Mouse (Mus musculus) liver, embryonic 16.5 days (tissue): Measurements from ENCODE around the gene Wfdc3. TPM values are rescaled to one million over a fixed set of nuclear protein-coding genes. Genes with fewer than 3 reads are reported as not detected.

Experiments
- ATAC-seq: fragments of 200-750 bp; cut with Nextera tagmentation; 2 replicates; pipeline ENCODE4 v1.8.0; 2017; ENCODE audit warnings: low read depth, mild to moderate bottlenecking, moderate number of reproducible peaks, moderate library complexity
- H3K27ac ChIP-seq: fragments of 300-500 bp; sonication (generic); 2 replicates; pipeline ENCODE4 v1.5.1; 2014; ENCODE audit warnings: mild to moderate bottlenecking, low read length
- H3K27me3 ChIP-seq: fragments of 300-500 bp; sonication (generic); 2 replicates; pipeline ENCODE4 v1.6.1; 2014; ENCODE audit warnings: low read depth, low read length, mixed read lengths; ENCODE audit not compliant: control insufficient read depth, insufficient read depth
- H3K36me3 ChIP-seq: fragments of 300-500 bp; sonication (generic); 2 replicates; pipeline ENCODE4 v1.6.1; 2014; ENCODE audit warnings: mild to moderate bottlenecking; ENCODE audit not compliant: control insufficient read depth, insufficient read depth
- H3K4me1 ChIP-seq: fragments of 300-500 bp; sonication (generic); 2 replicates; pipeline ENCODE4 v1.6.1; 2014; ENCODE audit warnings: low read depth, low read length, mixed read lengths; ENCODE audit not compliant: control insufficient read depth
- H3K4me2 ChIP-seq: fragments of 300-500 bp; sonication (generic); 2 replicates; pipeline ENCODE4 v1.6.1; 2014; ENCODE audit warnings: low read depth, low read length, mixed read lengths
- H3K4me3 ChIP-seq: fragments of 300-500 bp; sonication (generic); 2 replicates; pipeline ENCODE4 v1.5.1; 2014; ENCODE audit warnings: low read depth, mild to moderate bottlenecking, low read length
- H3K9ac ChIP-seq: fragments of 300-500 bp; sonication (generic); 2 replicates; pipeline ENCODE4 v1.6.1; 2014; ENCODE audit warnings: low read depth, low read length
- H3K9me3 ChIP-seq: fragments of 300-500 bp; sonication (generic); replicated peaks from 2 replicates; pipeline ENCODE4 v1.6.1; 2016; ENCODE audit warnings: low read length; ENCODE audit not compliant: control insufficient read depth
- WGBS: fragments of 180-500 bp; shearing (Covaris S2); extraction: QIAGEN DNeasy Blood & Tissue Kit; methylation state at CpG from one replicate; pipeline ENCODE4 v1.1.7; 2014; ENCODE audit not compliant: insufficient replicate concordance; 5-methylcytosine and 5-hydroxymethylcytosine counted together
- polyA plus RNA-seq: library from polyadenylated mRNA; unstranded; fragments of >200 nt; fragmentation: Nextera tagmentation; extraction: Ambion mirVana; gene quantifications from 2 replicates; pipeline ENCODE4 v1.2.1, GENCODE M21; 2015

The Wfdc3 gene
- polyA plus RNA-seq, 1 experiment from 2014 or later, result 1.5 TPM

- H3K9ac ChIP-seq, result no peak overlapping the region
- H3K4me3 ChIP-seq, result no peak overlapping the region
- WGBS, result 70% methylated on average over 14 of the region's 14 CpGs
- H3K4me2 ChIP-seq, result no peak overlapping the region
- H3K27me3 ChIP-seq, result no peaks in the 10 kb centered on the region
- no peaks in the 10 kb centered on the region for H3K4me1 ChIP-seq
- no peak overlapping the region for H3K27ac ChIP-seq
- H3K9me3 ChIP-seq, result no peaks in the 10 kb centered on the region
- H3K36me3 ChIP-seq, result no peaks in the 10 kb centered on the region
- ATAC-seq, result no peak
Measured at GRCm38 (mm10) chr2:164705991-164706390, 39.7 kb downstream of the Wfdc3 start.

- Histone ChIP-seq H3K36me3 (no peaks in the 10 kb centered on the region), H3K4me2 (no peak overlapping the region), H3K9me3 (no peaks in the 10 kb centered on the region), H3K9ac (no peak overlapping the region), H3K27ac (no peak overlapping the region), H3K27me3 (no peaks in the 10 kb centered on the region), H3K4me1 (no peaks in the 10 kb centered on the region), H3K4me3 (no peak overlapping the region)
- ATAC-seq, result no peak
- WGBS, result 69% methylated on average over 6 of the region's 6 CpGs
Measured at GRCm38 (mm10) chr2:164705328-164705727, 40.4 kb downstream of the Wfdc3 start.

- Histone ChIP-seq H3K27ac (no peak overlapping the region), H3K36me3 (no peaks in the 10 kb centered on the region), H3K27me3 (no peaks in the 10 kb centered on the region), H3K4me3 (no peak overlapping the region), H3K4me2 (no peak overlapping the region), H3K9ac (no peak overlapping the region), H3K9me3 (no peaks in the 10 kb centered on the region), H3K4me1 (no peaks in the 10 kb centered on the region)
- 57% methylated on average over 5 of the region's 5 CpGs for WGBS
- no peak for ATAC-seq
Measured at GRCm38 (mm10) chr2:164704235-164704634, 41.5 kb downstream of the Wfdc3 start.

GRCm38 (mm10) chr2:164701761-164702160 is 44.0 kb downstream of the Wfdc3 start:
- no peaks in the 10 kb centered on the region for H3K9me3 ChIP-seq
- no peaks in the 10 kb centered on the region for H3K36me3 ChIP-seq
- H3K4me1 ChIP-seq, result no peaks in the 10 kb centered on the region
- H3K9ac ChIP-seq, result no peak overlapping the region
- no peak overlapping the region for H3K27ac ChIP-seq
- WGBS, result 62% methylated on average over 5 of the region's 5 CpGs
- no peaks in the 10 kb centered on the region for H3K27me3 ChIP-seq
- H3K4me2 ChIP-seq, result no peak overlapping the region
- no peak overlapping the region for H3K4me3 ChIP-seq
- ATAC-seq, result no peak

- Histone ChIP-seq H3K9ac (no peak overlapping the region), H3K36me3 (no peaks in the 10 kb centered on the region), H3K4me1 (no peaks in the 10 kb centered on the region), H3K4me3 (no peak overlapping the region), H3K9me3 (no peaks in the 10 kb centered on the region), H3K27me3 (no peaks in the 10 kb centered on the region), H3K4me2 (no peak overlapping the region), H3K27ac (no peak overlapping the region)
- no peak for ATAC-seq
- 61% methylated on average over 5 of the region's 5 CpGs for WGBS
Measured at GRCm38 (mm10) chr2:164700959-164701358, 44.8 kb downstream of the Wfdc3 start.

- Histone ChIP-seq H3K4me1 (no peaks in the 10 kb centered on the region), H3K4me2 (no peak within 1 kb of the TSS), H3K4me3 (no peak within 1 kb of the TSS), H3K27ac (no peak within 1 kb of the TSS), H3K9me3 (no peaks in the 10 kb centered on the region), H3K27me3 (no peaks in the 10 kb centered on the region), H3K36me3 (no peaks in the 10 kb centered on the region), H3K9ac (no peak within 1 kb of the TSS)
- 58% methylated on average over 4 of the region's 4 CpGs for WGBS
- ATAC-seq, result no peak
Measured at GRCm38 (mm10) chr2:164698201-164698600, 47.5 kb downstream of the Wfdc3 start, which contains the start of gene Spint4. TSS of gene Spint4 (plus strand) at chr2:164698501.

GRCm38 (mm10) chr2:164684807-164685206 is 60.9 kb downstream of the Wfdc3 start, which contains the start of gene Wfdc13:
TSS of gene Wfdc13 (plus strand) at chr2:164685107.
- H3K4me3 ChIP-seq, result no peak within 1 kb of the TSS
- no peaks in the 10 kb centered on the region for H3K27me3 ChIP-seq
- no peak within 1 kb of the TSS for H3K4me2 ChIP-seq
- no peak within 1 kb of the TSS for H3K9ac ChIP-seq
- H3K36me3 ChIP-seq, result no peaks in the 10 kb centered on the region
- no peak within 1 kb of the TSS for H3K27ac ChIP-seq
- H3K4me1 ChIP-seq, result no peaks in the 10 kb centered on the region
- H3K9me3 ChIP-seq, result no peaks in the 10 kb centered on the region
- WGBS, result 57% methylated on average over 3 of the region's 3 CpGs
- ATAC-seq, result no peak

Other genes with a start within 250 kb of the Wfdc3 start
- gene Pigt, start 248.4 kb downstream of the Wfdc3 start, polyA plus RNA-seq, result 20.8 and 24.0 TPM in 2 replicates
- 0.76 and 1.7 TPM in 2 replicates for gene Wfdc2, start 183.5 kb downstream of the Wfdc3 start, polyA plus RNA-seq
- not detected in 2 replicates for gene Spint3, start 172.5 kb downstream of the Wfdc3 start, polyA plus RNA-seq
- gene Wfdc6a, start 160.5 kb downstream of the Wfdc3 start, polyA plus RNA-seq, result 0.21 TPM in 1 of 2 replicates, not detected in the other
- not detected in 2 replicates for gene Eppin, start 152.3 kb downstream of the Wfdc3 start, polyA plus RNA-seq
- not detected in 2 replicates for gene Wfdc6b, start 132.4 kb downstream of the Wfdc3 start, polyA plus RNA-seq
- gene Wfdc8, start 132.3 kb downstream of the Wfdc3 start, polyA plus RNA-seq, result not detected in 2 replicates
- gene Wfdc16, start 107.1 kb downstream of the Wfdc3 start, polyA plus RNA-seq, result not detected in 2 replicates
- not detected in 2 replicates for gene Wfdc10, start 89.9 kb downstream of the Wfdc3 start, polyA plus RNA-seq
- not detected in 2 replicates for gene Wfdc9, start 89.3 kb downstream of the Wfdc3 start, polyA plus RNA-seq
- not detected in 2 replicates for gene Wfdc11, start 71.8 kb downstream of the Wfdc3 start, polyA plus RNA-seq
- not detected in 2 replicates for gene Wfdc13, start 60.8 kb downstream of the Wfdc3 start, polyA plus RNA-seq
- not detected in 2 replicates for gene Spint4, start 47.4 kb downstream of the Wfdc3 start, polyA plus RNA-seq
- not detected in 2 replicates for gene Spint5, start 30.6 kb downstream of the Wfdc3 start, polyA plus RNA-seq
- gene Dnttip1, start 52 bp upstream of the Wfdc3 start, polyA plus RNA-seq, result 40.1 and 43.1 TPM in 2 replicates
- 632 and 661 TPM in 2 replicates for gene Ube2c, start 24.0 kb upstream of the Wfdc3 start, polyA plus RNA-seq
- 29.4 and 67.5 TPM in 2 replicates for gene Tnnc2, start 34.0 kb upstream of the Wfdc3 start, polyA plus RNA-seq
- 9.4 and 12.1 TPM in 2 replicates for gene Snx21, start 39.9 kb upstream of the Wfdc3 start, polyA plus RNA-seq
- 19.8 and 20.6 TPM in 2 replicates for gene Acot8, start 59.0 kb upstream of the Wfdc3 start, polyA plus RNA-seq
- gene Zswim3, start 59.2 kb upstream of the Wfdc3 start, polyA plus RNA-seq, result 4.3 TPM in 2 replicates
- 3.4 and 4.1 TPM in 2 replicates for gene Zswim1, start 76.8 kb upstream of the Wfdc3 start, polyA plus RNA-seq
- gene Spata25, start 82.6 kb upstream of the Wfdc3 start, polyA plus RNA-seq, result not detected in 2 replicates
- 90.7 and 92.5 TPM in 2 replicates for gene Ctsa, start 86.9 kb upstream of the Wfdc3 start, polyA plus RNA-seq
- 1.7 and 2.5 TPM in 2 replicates for gene Neurl2, start 87.5 kb upstream of the Wfdc3 start, polyA plus RNA-seq
- 23.1 and 27.4 TPM in 2 replicates for gene Pltp, start 111.8 kb upstream of the Wfdc3 start, polyA plus RNA-seq
- 36.8 and 38.2 TPM in 2 replicates for gene Pcif1, start 133.4 kb upstream of the Wfdc3 start, polyA plus RNA-seq
- gene Zfp335, start 165.8 kb upstream of the Wfdc3 start, polyA plus RNA-seq, result 5.9 and 6.8 TPM in 2 replicates
- gene Mmp9, start 194.8 kb upstream of the Wfdc3 start, polyA plus RNA-seq, result 8.9 and 13.0 TPM in 2 replicates
- 0.13 TPM in 2 replicates for gene Slc12a5, start 214.9 kb upstream of the Wfdc3 start, polyA plus RNA-seq